Mouse (Mus musculus) liver (tissue): ENCODE results near the gene Ppp1r8.
"Not testable (repeated sequence)": the region's sequence is repeated elsewhere in the genome, so short reads cannot be mapped to it uniquely, and the experiment has no call there.

Source experiments
- DNase-seq: peaks from one replicate; pipeline ENCODE4 v3.0.0-alpha.2; 2020; ENCODE audit warnings: mixed read lengths

The Ppp1r8 gene

DNA sequence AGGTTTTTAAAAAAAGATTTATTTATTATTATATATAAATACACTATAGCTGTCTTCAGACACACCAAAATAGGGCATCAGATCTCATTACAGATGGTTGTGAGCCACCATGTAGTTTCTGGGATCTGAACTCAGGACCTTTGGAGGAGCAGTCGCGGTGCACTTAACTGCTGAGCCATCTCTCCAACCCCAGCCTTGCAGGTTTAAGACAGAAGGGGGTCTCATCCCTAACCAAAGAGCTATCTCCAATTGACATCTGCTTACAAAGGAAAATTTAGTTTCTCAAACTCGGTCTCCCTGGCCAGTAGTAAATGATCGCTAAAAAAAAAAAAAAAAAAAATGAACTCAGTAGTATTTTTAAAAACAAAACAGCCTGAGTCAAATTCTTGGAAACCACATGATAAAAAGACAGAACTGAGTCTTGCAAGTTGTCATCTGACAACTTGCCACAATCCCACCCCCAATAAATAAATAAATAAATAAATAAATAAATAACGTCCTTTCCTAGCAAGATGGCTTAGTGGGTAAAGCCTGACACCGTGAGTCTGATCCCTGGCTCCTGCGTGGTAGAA lies 36.3 kb downstream of the Ppp1r8 start:
- no peak for DNase-seq

DNA sequence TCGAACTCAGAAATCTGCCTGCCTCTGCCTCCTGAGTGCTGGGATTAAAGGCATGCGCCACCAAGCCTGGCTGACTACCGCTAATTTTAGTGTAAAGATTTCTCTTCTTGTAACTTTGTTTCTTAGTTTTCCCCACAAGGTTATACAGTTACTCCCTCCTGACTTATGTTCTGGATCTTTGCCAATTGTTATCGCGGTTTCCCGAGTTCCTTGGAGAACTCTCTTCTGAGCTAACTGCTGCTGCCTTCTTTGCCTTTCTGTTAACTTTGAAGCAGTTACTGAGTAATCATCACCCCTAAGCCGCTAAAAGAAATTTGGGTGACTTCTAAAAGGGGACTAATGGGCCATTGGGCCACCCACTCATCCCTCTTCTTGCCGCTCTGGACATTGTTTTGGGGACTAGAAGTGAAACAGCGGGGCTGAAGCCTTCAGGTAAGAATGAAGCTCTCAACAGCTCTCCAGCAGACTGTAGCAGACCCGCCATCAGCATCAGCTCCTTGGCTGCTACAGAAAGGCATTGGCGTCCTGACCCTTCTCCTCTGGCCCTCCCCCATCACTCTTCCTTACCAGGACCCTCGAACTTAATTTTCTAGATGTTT lies 37.3 kb downstream of the Ppp1r8 start:
- DNase-seq: no peak

DNA sequence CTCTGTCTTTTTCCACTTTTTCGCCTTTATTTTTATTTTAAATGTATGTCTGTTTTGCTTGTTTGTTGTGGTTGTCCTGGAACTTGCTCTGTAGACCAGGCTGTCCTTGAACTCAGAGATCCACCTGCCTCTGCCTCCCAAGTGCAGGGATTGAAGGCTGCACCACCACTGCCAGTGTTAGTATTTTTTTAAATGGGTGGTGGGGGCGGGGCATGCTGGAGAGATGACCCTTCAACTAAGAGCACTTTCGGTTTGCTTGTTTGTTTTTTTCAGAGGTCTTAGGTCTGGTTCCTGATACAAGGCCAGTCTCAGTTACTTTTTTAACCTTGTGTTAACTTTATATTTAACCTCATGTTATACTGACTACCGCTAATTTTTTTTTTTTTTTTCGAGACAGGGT lies 37.8 kb downstream of the Ppp1r8 start:
- DNase-seq: no peak

DNA sequence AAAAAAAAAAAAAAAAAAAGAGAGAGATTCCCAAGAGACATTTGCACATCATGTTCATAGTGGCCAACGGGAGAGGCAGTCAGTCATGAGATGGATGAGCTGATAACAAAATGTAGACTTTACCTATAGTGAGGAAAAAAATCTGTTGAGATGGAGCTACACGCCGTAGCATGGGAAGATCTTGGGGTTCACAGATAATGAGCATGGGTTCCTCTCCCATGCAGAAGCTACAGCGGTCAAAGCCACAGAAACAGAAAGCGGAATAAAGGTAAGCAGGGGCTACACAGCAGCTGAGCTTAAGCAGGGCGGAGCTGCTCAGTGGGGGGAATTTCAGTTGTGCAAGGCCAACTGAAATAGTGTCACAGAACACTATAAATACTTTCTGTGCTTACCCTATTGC lies 38.6 kb downstream of the Ppp1r8 start:
- peak; percentile 29 for DNase-seq

DNA sequence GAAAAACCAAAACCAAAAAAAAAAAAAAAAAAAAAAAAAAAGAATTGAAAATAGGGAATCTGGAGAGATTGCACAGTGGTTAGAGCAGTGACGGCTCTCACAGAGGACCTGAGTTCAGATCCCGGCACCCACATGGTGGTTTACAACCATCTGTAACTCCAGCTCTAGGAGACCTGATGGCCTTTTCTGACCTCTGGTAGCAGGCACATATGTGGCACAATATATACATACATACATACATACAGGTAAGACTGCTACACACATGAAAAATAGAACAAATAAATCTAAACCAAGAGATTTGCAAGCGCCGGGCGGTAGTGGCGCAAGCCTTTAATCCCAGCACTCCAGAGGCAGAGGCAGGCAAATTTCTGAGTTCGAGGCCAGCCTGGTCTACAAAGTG lies 39.1 kb downstream of the Ppp1r8 start:
- DNase-seq: no peak

DNA sequence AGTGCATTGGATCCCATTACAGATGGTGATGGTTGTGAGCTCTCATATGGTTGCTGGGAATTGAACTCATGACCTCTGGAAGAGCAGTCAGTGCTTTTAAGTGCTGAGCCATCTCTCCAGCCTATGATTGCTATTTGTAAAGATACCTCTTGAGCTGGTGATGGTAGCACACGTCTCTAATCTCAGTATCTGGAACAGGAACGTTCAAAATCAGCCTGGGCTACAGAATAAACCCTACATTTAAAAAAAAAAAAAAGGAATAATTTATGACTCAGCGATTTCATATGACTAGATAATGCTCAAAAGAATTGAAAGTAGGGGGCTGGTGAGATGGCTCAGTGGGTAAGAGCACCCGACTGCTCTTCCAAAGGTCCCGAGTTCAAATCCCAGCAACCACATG lies 39.8 kb downstream of the Ppp1r8 start:
- DNase-seq: no peak

DNA sequence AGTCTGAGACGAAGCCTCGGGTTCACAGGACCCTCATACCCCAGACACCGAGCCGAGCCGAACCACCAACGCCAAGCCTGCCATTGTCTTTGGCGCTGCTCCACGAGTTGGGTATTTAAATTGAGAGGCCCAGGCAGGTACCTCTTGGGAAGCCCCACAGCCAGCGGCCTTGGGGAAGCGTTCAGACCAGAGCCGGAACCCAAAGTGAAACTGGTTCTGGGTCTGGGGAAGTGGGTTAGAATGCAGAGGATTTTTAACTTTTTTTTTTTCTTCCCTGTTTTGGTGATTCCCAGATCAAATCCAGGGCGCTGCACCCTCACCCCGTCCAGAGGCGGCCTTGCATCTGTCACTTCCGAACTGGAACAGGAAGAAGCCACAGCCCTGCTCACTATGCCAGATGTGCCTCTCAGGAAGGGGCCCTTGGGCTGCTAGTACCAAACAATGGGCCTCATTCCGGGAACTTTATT lies 40.8 kb downstream of the Ppp1r8 start:
- peak; percentile 38 for DNase-seq

DNA sequence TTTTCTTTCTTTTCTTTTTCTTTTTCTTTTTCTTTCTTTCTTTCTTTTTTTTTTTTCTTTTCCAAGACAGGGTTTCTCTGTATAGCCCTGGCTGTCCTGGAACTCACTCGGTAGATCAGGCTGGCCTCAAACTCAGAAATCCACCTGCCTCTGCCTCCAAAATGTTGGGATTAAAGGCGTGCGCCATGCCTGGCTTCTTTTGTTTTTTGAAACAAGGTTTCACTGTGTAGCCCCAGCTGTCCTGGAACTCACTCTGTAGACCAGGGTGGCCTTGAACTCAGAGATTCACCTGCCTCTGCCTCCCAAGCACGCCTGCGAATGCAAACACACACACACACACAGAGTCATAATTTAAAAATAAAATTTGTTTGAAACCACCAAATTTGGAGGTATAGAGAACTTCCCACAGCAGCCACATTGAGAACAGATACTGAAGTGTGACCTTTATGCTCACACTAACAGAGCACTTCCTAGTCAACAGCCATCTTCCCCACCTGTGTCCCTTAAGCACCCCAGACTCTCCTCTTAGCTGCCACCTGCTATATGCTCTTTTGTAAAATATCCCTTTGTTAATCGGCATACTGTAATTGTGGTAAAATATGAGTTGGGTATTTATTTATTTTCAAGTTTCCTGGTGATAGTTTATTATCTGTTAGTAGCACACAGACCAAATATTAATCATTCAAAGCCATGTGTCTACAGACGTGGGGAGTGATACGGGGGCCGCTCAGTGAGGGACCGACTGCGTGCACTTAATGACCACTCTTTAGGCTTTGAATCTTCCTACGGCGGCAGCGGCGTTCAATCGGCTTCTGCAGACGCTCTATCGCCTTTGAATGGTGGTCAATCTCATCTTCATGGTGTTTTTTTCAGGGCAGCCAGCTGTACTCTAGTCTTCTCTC lies 41.5 kb downstream of the Ppp1r8 start:
- peak; percentile 25 for DNase-seq

DNA sequence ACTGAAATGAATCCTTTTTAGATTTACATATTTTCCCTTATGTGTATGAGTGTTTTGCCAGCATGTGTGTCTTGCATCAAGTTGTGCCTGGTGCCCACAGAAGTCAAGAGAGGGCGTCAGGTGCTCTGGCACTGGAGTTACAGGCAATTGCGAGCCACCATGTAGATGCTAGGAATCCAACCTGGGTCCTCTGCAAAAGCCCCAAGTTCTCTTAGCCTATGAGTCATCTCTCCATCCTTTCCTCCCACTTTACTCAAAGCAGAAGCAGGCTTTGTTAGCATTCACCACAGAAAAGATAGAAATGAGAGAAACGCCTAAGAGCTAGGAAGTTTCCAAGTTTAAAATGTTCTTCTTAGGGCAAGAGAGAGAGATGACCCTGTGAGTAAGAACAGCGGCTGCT lies 43.1 kb downstream of the Ppp1r8 start:
- DNase-seq: no peak

DNA sequence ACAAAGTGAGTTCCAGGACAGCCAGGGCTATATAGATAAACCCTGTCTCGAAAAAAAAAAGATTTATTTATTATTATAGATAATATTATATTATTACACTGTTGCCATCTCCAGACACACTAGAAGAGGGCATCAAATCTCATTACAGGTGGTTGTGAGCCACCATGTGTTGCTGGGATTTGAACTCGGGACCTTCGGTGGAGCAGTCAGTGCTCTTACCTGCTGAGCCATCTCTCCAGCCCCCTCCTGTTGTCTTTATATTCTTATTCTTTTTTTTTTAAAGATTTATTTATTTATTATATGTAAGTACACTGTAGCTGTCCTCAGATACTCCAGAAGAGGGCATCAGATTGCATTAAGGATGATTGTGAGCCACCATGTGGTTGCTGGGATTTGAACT lies 44.3 kb downstream of the Ppp1r8 start:
- not testable (repeated sequence) for DNase-seq

DNA sequence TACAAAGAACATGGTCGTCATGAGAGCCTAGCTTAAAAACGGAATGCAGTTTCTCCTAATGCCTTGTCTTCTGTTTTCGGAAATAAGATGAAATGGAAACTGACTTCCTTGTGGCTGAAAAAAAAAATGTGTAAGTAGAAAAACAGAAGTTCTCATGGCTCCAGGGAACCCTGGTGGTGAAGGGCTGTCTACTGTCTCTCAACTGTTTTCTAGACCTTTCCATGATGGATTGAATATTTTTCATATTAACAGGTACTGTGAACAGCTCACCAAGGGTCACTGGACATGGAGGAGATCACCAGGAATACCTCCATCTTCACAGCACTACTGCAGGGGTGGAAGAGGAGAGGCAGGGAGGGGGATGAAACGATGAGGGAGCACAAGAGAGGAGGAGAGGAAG lies 44.9 kb downstream of the Ppp1r8 start:
- DNase-seq: no peak

DNA sequence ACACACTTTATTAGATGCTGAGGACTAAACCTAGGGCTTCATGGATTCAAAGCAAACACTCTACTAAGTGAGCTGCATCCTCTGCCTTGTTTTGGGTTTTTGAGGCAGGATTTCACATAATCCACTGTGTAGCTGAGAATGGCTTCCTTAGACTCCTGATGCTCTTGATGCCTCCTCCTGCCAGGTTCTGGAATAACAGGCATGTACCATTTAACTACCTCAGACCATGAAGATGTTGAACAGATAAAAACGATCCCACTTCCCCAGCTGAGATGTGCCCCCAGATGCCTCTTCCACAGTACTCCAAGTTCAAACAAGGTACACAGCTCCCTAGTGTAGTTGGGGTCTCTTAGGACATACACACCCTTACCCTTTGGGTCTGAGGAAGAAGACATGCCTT lies 45.5 kb downstream of the Ppp1r8 start:
- DNase-seq: no peak

DNA sequence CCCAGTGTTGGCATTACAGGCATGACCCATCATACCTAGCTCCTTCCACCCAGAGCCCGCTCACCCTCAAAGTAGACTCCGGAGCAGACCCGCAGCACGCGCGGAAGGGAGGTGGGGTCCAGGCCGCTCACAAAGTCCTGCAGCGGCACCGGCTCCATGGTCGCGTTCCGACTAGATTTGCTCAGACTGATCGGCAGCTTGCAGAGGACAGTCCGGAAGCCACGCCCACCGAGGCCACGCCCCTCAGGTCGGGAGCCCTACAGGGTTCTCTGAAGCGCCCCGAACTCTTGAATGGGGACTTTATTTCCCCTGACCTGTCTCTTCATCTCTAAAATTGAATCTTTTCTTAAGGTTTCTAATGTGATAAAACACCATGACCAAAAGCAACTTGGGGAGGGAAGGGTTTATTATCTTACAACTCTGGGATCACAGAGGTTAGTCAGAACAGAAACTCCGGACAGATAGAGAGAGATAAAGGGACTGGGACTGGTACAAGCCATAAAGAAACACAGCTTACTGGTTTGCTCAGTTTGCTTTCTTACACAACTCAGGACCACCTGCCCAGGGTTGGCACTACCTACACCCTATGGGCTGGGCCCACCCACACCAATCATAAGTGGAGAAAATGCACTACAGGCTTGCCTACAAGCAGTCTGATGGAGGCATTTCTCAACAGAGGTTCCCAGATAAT lies 46.6 kb downstream of the Ppp1r8 start, which contains the start of gene Themis2:
Gene Themis2 (minus strand): TSS at position 192 of the 691 bp plus-strand sequence.
- DNase-seq: peak; percentile 93

DNA sequence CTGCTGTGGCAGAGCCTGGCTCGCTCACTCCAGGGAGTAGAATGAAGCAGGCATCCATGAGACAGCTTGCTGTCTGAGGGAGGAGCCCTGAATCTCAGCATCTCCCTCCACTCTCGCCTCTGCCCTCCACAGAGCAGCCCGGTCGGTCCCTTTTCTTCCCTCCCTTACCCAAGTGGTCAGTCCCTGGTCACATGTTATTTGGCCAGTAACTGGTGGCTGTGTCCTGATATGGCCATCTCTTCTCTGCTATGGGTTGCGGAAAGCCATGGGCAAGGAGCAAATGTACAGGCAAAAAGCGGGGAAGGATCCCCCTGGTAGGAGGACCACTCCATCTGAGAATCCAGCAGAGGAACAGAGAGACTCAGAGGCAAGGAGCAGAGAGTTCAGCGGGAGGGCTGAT lies 47.8 kb downstream of the Ppp1r8 start:
- DNase-seq: no peak

DNA sequence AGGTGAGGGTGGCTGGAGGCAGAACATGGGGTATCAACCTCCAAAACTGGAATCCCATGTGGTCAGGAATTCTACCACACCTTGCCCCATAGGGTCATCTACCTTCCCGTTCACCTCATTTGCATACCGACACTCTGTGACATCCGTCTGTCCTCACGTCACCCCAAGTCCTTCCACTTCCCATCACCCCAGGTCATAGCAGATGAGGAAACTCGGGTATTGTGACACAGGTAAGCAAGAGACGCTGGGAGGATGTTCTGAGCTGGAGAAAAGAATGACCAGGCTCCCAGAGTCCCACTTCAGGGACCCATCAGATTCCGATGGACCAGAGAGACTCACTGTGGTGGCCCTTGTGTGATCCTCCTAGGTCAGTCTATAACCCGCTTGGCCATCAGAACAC lies 48.2 kb downstream of the Ppp1r8 start:
- DNase-seq: no peak

DNA sequence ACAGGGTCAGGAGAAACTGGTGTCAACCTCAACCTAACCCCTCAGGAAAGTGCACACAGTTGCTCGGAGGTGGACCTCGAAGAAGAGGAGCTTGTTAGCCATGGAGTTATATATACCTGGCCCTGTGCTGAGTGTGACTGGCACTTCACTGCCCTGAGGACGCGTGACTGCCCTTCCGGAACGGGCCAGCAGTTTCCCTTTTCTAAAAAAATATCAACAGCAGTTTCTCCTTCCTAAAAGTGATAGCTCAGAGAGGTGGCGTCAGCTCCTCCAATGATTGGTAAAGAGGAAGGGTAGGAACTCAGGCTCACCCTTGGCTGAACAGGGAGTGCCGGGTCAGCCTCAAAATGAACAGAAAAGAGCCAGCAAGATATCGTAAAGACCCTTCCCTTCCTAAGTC lies 48.9 kb downstream of the Ppp1r8 start:
- DNase-seq: no peak

DNA sequence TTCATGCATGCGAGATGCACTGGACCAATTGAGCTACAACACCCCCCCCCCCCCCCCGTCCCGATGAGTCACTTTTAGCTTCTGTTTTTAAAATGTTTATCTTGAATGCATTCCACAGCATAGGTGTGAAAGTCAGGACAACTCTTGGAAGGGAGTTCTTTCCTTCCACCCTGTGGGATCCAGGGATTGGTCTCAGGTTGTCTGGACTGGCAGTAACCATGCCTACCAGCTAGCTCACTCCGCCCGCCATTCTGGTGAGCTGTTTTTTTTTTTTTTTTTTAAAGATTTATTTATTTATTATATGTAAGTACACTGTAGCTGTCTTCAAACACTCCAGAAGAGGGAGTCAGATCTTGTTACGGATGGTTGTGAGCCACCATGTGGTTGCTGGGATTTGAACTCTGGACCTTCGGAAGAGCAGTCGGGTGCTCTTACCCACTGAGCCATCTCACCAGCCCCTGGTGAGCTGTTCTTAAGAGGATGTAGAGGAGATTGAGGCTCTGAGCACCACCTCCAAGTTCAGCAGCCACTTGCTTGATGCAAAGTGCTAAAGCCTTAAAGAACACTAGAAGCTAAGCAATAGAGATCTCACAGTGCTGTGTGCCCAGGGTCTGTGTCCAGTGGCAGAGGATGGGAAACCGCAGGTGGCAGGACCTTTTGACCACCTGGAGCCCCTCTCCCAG lies 49.5 kb downstream of the Ppp1r8 start:
- DNase-seq: not testable (repeated sequence)

DNA sequence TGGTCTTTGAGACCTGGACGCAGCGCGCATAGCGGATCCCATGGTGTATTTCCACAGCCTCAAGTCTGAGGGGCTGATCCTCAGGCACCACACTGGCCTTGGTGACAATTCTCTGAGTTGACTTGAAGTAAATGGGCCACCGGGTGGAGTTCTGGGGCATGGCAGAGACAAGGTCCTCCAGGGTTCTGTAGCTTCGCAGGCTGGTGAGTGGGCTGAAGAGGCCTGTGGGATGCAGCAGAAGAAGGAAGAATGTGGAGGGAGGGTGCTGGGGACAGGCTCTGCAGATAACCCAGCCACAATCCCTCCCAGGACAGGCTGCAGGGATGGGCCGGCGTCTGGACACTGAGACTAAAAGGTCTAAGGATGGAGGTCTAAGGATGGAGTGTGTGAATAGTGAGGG lies 53.2 kb downstream of the Ppp1r8 start:
- no peak for DNase-seq

DNA sequence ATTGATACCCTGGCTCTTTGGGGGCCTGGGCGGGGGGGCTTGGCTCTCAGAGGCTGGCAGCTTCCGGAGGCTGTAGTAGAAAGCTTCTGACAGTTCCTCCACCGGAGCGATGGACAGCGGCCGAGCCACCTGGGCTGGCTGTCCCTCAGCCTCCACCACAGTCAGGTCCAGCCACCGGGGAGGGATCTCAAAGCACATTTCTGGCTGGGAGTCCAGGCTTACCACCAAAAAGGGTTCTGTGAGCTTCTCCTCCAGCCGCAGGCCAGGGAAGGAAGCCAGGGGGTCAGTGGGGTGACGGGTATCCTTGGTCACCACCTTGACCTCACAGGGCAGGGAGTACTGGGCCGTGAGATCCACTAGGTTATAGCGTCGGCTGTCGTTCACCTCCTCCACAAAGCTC lies 57.7 kb downstream of the Ppp1r8 start:
- DNase-seq: no peak

DNA sequence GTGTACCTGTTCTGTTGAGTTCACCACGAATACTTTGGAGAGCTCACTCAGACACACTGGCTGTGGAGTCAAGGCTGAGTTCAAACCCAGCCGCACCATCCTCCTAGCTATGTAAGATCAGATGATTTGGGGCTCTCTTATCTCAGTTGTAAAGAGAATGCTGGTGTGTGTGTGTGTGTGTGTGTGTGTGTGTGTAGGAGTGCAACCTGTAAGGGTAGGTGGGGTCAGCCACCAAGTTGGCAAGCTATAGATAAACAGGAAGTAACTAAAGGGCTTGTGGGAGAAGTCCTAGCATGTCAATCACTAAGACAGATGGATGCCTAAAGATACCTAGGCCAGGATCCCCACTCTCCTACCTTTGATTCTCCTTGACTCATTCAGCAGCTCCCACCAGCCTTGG lies 59.2 kb downstream of the Ppp1r8 start:
- no peak for DNase-seq

DNA sequence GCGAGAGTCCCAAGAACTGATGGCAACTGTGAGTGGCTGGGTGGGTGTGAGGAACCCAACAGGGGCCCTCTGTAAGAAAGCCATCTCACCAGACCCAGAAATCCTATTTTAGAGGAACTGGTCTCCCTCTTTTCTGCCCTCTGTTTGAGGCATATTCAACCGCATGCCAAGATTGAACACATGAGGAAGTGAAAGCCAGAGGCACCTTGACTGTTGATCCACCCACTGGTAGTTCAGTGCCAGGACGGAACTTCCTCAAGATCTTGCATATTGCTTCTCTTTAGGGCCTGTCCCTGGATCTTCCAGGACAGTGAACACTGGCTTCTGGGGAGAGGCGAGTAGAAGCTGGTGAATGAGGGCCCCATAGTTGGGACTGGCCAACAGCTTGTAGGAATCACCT lies 62.7 kb downstream of the Ppp1r8 start:
- no peak for DNase-seq

DNA sequence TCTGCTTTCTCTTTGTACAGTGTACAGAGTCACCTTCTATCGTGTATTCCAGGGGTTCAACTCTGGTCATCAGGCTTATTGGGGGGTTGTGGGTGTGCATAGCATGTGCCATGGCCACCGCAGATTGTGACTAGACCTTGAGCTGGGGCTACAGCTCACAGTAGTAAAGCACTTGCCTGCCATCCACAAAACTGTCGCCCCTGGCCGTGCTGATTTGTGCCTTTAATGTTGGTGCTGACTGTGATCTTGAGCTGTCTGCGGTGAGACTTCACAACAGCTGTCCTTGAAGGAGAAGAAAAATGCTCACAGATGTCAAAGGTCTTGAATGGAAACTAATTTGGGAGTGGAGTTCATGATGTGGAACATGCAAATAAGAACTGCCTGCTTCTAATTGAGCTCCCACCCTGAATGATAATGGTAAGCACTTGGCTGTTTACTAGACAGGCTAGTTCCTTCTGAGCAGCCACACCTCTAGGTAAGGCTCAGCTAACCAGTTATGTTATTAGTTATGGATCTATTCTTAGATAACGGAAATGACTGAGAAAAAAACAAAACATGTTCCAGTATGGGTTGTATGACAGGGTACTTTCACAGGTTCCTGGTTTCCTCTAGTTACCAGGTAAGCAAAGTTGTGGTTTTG lies 64.3 kb downstream of the Ppp1r8 start:
- no peak for DNase-seq
